Mouse (Mus musculus): ENCODE measurements at regions not wholly inside any gene's neighbourhood (a gene's known extent, or its start where the extent isn't known, plus 50 kb on each side); places are given as distances from the start of the nearest gene placed in this dataset.

GRCm38 (mm10) chr12:45942402-45942801 is 867.9 kb upstream of the Stxbp6 start:
- TF ChIP-seq POLR2A (IDR thresholded peaks at IDR 0.05; ENCODE audit: borderline replicate concordance, insufficient read depth, low read length) (no peak), CTCF (IDR thresholded peaks at IDR 0.05; ENCODE audit: borderline replicate concordance, insufficient read depth, low read depth, low read length) (no peak)

Measured in cerebellum, adult 2 months (tissue).